Mouse (Mus musculus) cortical plate, adult 2 months (tissue): ENCODE data around the gene Nodal. TPM values are rescaled to one million over a fixed set of nuclear protein-coding genes. Genes with fewer than 3 reads are reported as not detected.
A peak's percentile ranks its signal among the peaks of the same experiment; 100 is the strongest.
"Not testable (repeated sequence)": the region's sequence is repeated elsewhere in the genome, so short reads cannot be mapped to it uniquely, and the experiment has no call there.

Experiments used
- H3K27ac ChIP-seq: fragments of 200-500 bp; 2 replicates; pipeline ENCODE4 v1.5.1; 2012; ENCODE audit warnings: low read length, control low read depth, inconsistent platforms; ENCODE audit not compliant: insufficient read depth
- H3K4me1 ChIP-seq: fragments of 200-500 bp; 2 replicates; pipeline ENCODE4 v1.6.1; 2011; ENCODE audit warnings: low read length; ENCODE audit not compliant: control insufficient read depth, insufficient read depth
- H3K4me3 ChIP-seq: fragments of 200-500 bp; 2 replicates; pipeline ENCODE4 v1.5.1; 2011; ENCODE audit warnings: mild to moderate bottlenecking, low read length, control low read depth; ENCODE audit not compliant: insufficient read depth
- CTCF ChIP-seq: fragments of 200-500 bp; IDR thresholded peaks from 2 replicates; pipeline ENCODE4 v1.5.1; 2011; ENCODE audit warnings: mild to moderate bottlenecking, control low read depth, low read length; ENCODE audit not compliant: insufficient read depth; ENCODE audit errors: extremely low read depth
- POLR2A ChIP-seq: fragments of 200-500 bp; IDR thresholded peaks from 2 replicates; pipeline ENCODE4 v1.6.1; 2011; ENCODE audit warnings: mild to moderate bottlenecking, low read length, control low read depth; ENCODE audit not compliant: insufficient read depth; ENCODE audit errors: extremely low read depth
- polyA plus RNA-seq: library from polyadenylated mRNA; depleted of rRNA; stranded (reverse); fragments of >200 nt; gene quantifications from 2 replicates; pipeline ENCODE4 v1.2.3, GENCODE M21; 2012

The Nodal gene
- polyA plus RNA-seq, 1 experiment = 0.75 TPM

DNA sequence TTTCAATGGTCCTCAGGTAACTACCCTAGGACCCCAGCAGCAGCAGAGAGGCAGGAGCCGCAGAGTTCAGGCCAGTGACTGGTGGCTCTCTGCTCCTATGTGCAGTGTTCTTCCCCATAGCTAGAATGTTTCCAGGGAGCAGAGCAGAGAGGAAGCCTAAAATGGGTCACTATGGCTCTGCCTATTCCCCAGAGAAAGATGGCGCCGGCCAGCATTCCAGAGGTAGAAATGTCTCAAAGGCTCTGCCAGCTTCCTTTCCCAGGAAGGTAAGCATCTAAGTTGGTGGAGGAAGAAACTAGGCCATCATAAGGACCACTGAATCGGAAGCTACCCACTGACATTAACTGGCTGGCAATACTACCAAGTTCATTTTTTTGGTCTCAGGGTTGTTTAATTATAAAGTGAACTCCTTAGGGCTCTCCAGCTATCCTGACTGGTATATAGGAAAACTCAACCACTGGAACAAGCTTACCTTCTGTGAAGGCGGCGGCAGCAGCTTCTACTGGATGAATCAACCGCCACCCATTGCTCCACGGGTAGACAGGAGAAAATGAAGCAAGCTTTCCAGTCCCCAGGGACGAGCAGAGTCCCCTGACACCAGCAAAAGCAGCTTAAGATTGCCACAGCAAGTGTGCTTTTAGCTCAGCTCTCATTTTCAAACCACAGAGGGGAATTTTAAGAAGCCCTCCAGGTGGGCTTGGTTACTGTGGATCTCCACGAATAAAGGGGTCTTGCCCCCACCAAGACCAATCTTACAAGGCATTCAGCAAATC, 30.0 kb downstream of the Nodal start:
- Histone ChIP-seq H3K27ac (no peak overlapping the region), H3K4me3 (no peak overlapping the region), H3K4me1 (peaks cover 14% of the 10 kb centered on the region)
- no peak for TF ChIP-seq CTCF
- TF ChIP-seq POLR2A = no peak

DNA sequence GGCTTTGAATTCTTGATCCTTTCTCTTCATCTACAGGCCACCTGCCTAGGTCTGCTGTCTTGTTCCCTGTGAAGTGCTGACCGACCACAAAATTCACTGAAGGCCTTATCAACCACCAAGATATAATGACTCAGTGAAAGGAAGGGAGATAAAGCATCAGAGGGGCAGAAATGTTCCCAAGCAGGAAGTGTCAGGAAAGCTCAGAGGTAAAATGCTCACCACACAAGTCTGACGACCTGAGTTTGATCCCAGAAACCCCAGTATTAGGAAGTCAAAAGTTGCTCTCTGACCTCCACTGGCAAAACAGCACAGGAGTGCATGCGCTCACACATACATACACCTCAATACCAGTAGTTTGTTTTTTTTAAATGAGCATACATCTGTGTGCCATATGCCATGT, 31.1 kb downstream of the Nodal start:
- H3K27ac ChIP-seq = no peak overlapping the region
- no peak overlapping the region for H3K4me3 ChIP-seq
- TF ChIP-seq POLR2A (no peak), CTCF (no peak)
- H3K4me1 ChIP-seq = peaks cover 12% of the 10 kb centered on the region

DNA sequence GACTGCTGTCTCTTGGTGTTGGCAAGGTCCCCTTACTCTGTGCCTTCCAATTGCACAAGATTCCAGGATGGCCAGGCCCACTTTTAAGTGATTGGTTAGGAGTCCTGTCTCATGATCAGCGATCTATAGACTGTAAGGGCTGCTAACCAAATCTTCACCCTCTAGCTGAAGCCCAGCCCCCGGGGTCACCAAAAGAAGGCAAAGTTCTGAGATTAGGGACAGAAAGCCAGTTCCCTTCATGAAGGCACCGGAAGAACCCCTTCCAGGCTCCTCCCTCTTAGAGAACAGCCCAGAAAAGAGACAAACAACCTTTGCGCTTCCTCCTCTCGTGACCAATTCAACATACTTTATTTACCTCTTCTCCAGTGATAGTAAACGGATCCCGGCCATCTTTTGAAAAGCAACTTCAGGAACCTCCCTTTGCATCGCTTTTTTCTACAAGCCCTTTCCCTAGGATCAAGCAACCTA, 33.7 kb downstream of the Nodal start:
- peaks cover 10% of the 10 kb centered on the region for H3K4me1 ChIP-seq
- TF ChIP-seq POLR2A = no peak
- no peak for TF ChIP-seq CTCF
- H3K27ac ChIP-seq = 0 out of 2 replicates have a peak overlapping the region, but pooled peaks have one; percentile 20
- peak overlapping the region; percentile 79 for H3K4me3 ChIP-seq

DNA sequence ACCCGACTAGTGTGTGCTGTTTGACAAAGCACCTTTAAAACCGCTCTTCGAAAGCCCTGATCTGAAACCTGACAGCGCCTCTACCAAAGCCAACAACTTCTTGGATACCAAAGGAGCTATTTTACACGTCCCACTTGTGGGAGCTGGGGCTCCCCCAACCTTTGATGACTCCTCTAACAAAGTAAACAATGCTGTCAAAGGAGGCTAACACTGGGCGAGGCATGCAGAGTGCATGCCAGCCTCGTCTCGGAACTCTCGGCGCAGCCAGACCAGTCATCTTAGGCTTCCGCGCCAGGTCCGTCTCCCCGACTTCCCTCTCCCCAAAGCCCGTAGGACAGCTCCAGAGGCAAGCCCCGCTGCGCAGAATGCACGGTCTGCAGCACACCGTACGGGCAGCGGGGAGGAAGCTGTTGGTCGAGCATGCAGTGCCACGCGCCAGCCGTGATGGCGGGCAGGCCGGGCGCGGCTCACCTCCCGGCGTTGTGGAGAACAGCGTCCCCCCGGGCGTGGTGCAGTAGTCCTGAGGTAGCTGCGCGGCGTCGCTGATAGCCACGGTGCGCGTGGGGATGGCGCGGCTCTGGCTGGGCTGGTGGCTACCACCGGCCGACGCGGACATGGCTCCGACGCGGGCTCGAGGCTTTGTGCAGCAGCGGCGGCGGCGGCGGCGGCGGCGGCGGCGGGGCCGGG, 34.3 kb downstream of the Nodal start:
- TF ChIP-seq POLR2A = no peak
- no peak for TF ChIP-seq CTCF
- peaks cover 9% of the 10 kb centered on the region for H3K4me1 ChIP-seq
- H3K27ac ChIP-seq = peak overlapping the region; percentile 20; the same call in 1 of the 2 replicates

DNA sequence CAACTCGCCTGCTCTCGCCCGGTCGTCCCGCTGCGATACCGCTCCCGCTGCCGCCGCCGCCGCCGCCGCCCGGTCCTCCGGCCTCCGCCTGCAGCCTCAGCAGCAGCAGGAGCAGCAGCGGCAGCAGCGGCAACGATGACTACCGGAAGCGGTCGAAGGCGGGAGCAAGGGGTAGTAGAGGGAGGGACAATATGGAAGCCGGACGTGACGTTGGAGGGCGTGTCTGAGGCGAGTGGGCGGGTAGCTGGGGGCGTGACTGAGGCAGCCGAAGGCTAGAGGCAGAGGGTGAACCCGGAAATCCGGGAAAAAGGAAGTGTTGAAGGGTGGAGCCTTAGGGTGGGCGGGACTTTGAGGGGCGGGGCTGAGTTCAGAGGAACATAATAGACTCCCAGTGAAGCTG, 34.9 kb downstream of the Nodal start, which contains the start of gene Eif4ebp2:
TSS of gene Eif4ebp2 (minus strand) at position 17 of the 400 bp plus-strand sequence.
- TF ChIP-seq CTCF (no peak), POLR2A (peak; percentile 95)
- H3K27ac ChIP-seq = peak within 1 kb of the TSS; percentile 20; the same call in 1 of the 2 replicates
- peaks cover 9% of the 10 kb centered on the region for H3K4me1 ChIP-seq
- H3K4me3 ChIP-seq = peak within 1 kb of the TSS; percentile 79

More for the DNA sequence above, 34.3 kb downstream of the Nodal start:
- peak overlapping the region; percentile 79 for H3K4me3 ChIP-seq

DNA sequence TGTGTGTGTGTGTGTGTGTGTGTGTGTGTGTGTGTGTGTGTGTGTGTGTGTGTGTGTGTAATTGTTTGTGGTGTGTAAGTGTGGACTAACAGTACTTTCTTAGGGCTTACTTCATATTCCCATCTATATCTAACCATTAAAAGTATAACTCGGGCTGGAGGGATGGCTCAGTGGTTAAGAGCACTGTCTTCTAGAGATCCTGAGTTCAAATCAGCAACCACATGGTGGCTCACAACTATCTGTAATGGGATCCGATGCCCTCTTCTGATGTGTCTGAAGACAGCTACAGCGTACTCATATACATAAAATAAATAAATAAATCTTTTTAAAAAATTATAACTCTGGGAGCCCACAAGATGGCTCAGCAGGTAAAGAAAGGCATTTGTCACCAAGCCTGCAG, 35.4 kb downstream of the Nodal start:
- H3K27ac ChIP-seq, H3K4me1 ChIP-seq: not testable (repeated sequence)
- peak overlapping the region; percentile 79; the same call in 1 of the 2 replicates for H3K4me3 ChIP-seq

DNA sequence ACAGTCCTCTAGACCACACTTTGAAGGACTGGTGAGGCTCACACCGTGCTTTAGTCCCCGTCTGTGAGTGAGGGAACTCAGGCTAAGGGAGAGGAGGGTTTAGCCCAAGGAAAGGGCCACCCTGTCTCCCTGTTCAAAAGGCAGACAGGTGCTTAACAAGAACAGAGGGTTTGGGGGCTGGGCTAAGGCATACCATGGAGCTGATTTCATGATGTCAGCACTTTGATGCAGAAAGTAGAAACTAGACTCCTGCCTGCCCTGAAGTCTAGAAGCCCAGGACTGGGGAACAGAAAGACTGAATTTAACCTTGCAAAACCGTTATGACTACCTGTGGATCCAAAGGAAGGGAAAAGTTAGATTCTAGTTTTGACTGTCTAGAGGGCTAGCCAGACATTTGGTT, 39.4 kb downstream of the Nodal start:
- Histone ChIP-seq H3K4me1 (no peaks in the 10 kb centered on the region), H3K4me3 (no peak overlapping the region), H3K27ac (no peak overlapping the region)
- TF ChIP-seq POLR2A (no peak), CTCF (no peak)

DNA sequence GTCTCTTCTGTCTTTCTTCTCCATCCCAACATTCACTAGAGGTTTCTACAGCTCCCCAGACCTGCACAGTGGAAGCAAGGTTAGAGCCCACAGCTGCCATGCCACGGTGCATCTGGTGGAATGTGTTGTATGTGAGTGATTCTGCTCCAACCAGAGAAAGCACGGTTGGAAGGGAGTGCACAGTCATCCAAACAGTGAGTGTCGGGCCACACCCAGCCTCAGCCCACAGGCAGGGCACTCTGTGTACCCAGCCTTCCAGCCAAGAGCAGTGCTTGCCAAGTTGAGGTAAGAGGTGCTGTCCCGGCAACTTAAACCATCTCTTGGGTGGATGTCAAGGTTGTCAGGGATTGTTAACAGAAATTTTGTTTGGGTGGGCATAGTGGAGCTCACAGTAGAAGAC, 47.2 kb downstream of the Nodal start:
- Histone ChIP-seq H3K4me3 (no peak overlapping the region), H3K4me1 (no peaks in the 10 kb centered on the region), H3K27ac (no peak overlapping the region)
- TF ChIP-seq POLR2A (no peak), CTCF (no peak)

DNA sequence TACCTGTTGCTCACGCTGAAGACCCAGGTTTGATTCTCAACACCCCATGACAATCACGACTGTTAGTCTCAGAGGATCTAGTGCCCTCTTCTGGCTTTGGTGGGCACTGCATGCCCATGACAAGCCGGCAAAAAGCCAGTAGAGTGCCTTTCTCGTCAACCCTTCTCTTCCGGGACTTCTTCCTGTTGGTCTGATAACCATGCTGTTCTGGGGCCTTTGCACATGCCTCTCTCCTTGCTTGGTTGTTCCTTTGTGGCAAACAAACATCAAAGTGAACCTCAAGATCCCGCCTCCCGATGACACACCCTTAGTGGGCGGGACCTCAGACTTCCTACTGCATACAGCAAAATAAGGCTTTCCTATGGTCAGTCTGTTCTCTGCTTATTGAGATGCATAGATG, 48.5 kb downstream of the Nodal start:
- no peak overlapping the region for H3K4me3 ChIP-seq
- no peak for TF ChIP-seq POLR2A
- no peak for TF ChIP-seq CTCF
- no peak overlapping the region for H3K27ac ChIP-seq
- H3K4me1 ChIP-seq = no peaks in the 10 kb centered on the region

DNA sequence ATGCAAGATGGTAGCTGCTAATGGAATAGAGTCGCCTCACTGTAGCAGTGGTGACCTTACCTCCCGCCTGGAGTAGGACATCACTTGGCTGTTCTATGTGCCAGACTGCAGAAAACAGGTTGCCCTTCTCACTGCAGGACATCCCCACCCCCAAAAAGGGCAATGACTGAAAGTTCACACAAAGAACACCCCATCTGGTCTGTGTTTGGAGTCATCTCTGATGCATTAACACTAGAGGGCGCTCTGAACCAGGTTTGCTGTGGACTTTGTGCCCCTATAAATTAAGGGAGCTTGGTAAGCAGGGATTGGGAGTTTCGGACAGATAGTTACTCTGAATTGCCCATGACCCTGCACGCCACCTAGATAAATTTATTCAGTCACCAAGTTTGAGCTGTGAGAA, 49.1 kb downstream of the Nodal start:
- Histone ChIP-seq H3K4me1 (no peaks in the 10 kb centered on the region), H3K4me3 (no peak overlapping the region), H3K27ac (no peak overlapping the region)
- TF ChIP-seq CTCF (peak; percentile 72), POLR2A (no peak)
